Mouse (Mus musculus): ENCODE measurements at regions not wholly inside any gene's neighbourhood (a gene's known extent, or its start where the extent isn't known, plus 50 kb on each side); places are given as distances from the start of the nearest gene placed in this dataset.

DNA sequence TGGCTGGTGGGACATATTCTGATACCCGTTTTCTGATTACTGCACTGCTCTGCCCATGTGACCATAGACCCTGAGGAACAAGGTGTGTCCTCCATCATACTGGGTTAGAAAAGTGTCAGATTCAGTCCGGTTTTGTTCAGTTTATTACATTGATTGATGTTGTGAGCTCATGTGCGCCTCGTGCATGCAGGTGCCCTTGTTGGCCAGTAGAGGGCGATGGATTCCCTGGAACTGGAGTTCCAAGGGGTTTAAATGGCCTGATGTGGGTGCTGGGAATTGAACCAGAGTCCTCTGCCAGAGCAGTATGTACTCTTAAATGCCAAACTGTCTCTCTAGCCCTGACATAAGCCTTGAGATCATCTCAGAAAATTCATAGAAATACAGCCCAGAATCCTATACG is 144.8 kb upstream of the 1600014C23Rik start:
- Histone ChIP-seq H3K27ac (ENCODE audit: insufficient read depth, low read depth, low read length) (no peak overlapping the region), H3K4me1 (ENCODE audit: control insufficient read depth, insufficient read depth, low read length) (peaks cover 11% of the 10 kb centered on the region), H3K4me3 (ENCODE audit: insufficient read depth, low read depth, low read length) (no peak overlapping the region)
- TF ChIP-seq POLR2A (IDR thresholded peaks at IDR 0.05; ENCODE audit: insufficient read depth, low read depth, low read length) (no peak), CTCF (IDR thresholded peaks at IDR 0.05; ENCODE audit: insufficient read depth, low read depth, low read length) (no peak)
- 90% methylated on average over 6 of the region's 6 CpGs for WGBS

GRCm38 (mm10) chr17:45875325-45875724 is 141.7 kb upstream of the 1600014C23Rik start:
- 90% methylated on average over 8 of the region's 8 CpGs for WGBS
- Histone ChIP-seq H3K27ac (ENCODE audit: insufficient read depth, low read depth, low read length) (no peak overlapping the region), H3K4me3 (ENCODE audit: insufficient read depth, low read depth, low read length) (no peak overlapping the region), H3K4me1 (ENCODE audit: control insufficient read depth, insufficient read depth, low read length) (peaks cover 29% of the 10 kb centered on the region)
- TF ChIP-seq CTCF (IDR thresholded peaks at IDR 0.05; ENCODE audit: insufficient read depth, low read depth, low read length) = no peak
- TF ChIP-seq POLR2A (IDR thresholded peaks at IDR 0.05; ENCODE audit: insufficient read depth, low read depth, low read length) = no peak

- H3K4me3 ChIP-seq (ENCODE audit: insufficient read depth, low read depth, low read length) = no peak overlapping the region
- no peak for TF ChIP-seq POLR2A (IDR thresholded peaks at IDR 0.05; ENCODE audit: insufficient read depth, low read depth, low read length)
- no peak for TF ChIP-seq CTCF (IDR thresholded peaks at IDR 0.05; ENCODE audit: insufficient read depth, low read depth, low read length)
- WGBS = 39% methylated on average over 8 of the region's 8 CpGs
- no peak overlapping the region for H3K27ac ChIP-seq (ENCODE audit: insufficient read depth, low read depth, low read length)
- H3K4me1 ChIP-seq (ENCODE audit: control insufficient read depth, insufficient read depth, low read length) = peaks cover 29% of the 10 kb centered on the region
Observed at GRCm38 (mm10) chr17:45873996-45874395, 140.4 kb upstream of the 1600014C23Rik start.

DNA sequence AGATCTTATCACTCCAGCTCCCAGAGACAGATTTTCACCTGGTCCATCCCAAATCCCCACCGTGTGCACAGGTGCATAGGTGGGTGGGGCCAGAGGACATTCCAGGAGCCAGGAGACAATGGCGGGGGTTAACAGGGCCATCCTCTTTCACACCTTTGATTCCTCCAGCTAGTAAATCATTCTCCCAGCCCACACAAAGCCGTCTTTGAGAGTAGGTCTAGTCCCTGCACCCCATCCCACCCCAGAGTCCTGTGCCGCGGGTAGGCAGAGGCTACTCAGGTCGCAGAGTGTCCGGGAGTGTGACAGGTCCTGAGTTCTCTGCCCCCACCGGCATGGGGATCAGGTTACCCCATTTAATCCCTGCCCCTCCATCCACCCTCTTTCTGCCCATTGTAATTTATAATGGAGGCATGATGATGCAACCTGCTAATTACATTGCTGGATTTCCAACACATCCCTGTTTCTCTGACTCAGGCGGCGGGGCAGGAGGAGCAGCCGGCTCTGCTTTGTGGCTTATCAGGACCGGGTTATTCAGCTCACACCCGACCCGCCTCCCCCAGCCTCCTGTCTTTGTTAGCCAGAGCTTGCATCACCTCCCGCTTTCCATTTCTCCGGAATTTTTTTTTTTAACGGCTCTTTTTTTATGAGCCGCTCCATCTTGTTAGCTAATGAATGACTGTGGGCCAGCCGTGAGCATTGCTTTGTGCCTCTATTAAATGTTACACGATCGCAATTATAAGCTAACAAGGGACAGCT is 139.7 kb upstream of the 1600014C23Rik start:
- Histone ChIP-seq H3K4me1 (ENCODE audit: control insufficient read depth, insufficient read depth, low read length) (peaks cover 29% of the 10 kb centered on the region), H3K27ac (ENCODE audit: insufficient read depth, low read depth, low read length) (no peak overlapping the region), H3K4me3 (ENCODE audit: insufficient read depth, low read depth, low read length) (no peak overlapping the region)
- WGBS = 7% methylated on average over 21 of the region's 21 CpGs
- TF ChIP-seq CTCF (IDR thresholded peaks at IDR 0.05; ENCODE audit: insufficient read depth, low read depth, low read length) (no peak), POLR2A (IDR thresholded peaks at IDR 0.05; ENCODE audit: insufficient read depth, low read depth, low read length) (no peak)

- WGBS = 51% methylated on average over 22 of the region's 22 CpGs
- Histone ChIP-seq H3K27ac (ENCODE audit: insufficient read depth, low read depth, low read length) (no peak overlapping the region), H3K4me1 (ENCODE audit: control insufficient read depth, insufficient read depth, low read length) (peaks cover 29% of the 10 kb centered on the region), H3K4me3 (ENCODE audit: insufficient read depth, low read depth, low read length) (no peak overlapping the region)
- no peak for TF ChIP-seq CTCF (IDR thresholded peaks at IDR 0.05; ENCODE audit: insufficient read depth, low read depth, low read length)
- no peak for TF ChIP-seq POLR2A (IDR thresholded peaks at IDR 0.05; ENCODE audit: insufficient read depth, low read depth, low read length)
Observed at GRCm38 (mm10) chr17:45871666-45872653, 138.3 kb upstream of the 1600014C23Rik start.

DNA sequence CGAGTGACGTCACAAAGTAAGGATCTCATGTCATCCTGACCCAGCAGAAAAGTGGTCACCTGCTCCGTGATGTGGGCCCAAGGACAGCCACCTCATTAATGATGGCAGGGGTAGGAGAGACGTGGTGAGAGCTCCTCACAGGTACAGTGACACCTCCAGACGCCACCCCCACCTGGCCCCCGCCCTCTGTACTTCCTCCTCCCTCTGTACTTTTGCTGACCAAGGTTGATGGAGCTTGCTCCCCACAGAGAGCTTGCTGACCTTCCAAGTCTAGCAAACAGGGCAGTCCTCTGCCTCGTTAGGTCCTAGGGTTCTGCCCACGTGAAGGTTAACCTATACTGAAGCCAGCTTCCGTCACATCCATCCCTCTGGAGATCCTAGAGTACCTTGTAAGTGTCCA is 137.4 kb upstream of the 1600014C23Rik start:
- TF ChIP-seq POLR2A (IDR thresholded peaks at IDR 0.05; ENCODE audit: insufficient read depth, low read depth, low read length) (no peak), CTCF (IDR thresholded peaks at IDR 0.05; ENCODE audit: insufficient read depth, low read depth, low read length) (no peak)
- Histone ChIP-seq H3K4me3 (ENCODE audit: insufficient read depth, low read depth, low read length) (no peak overlapping the region), H3K27ac (ENCODE audit: insufficient read depth, low read depth, low read length) (no peak overlapping the region), H3K4me1 (ENCODE audit: control insufficient read depth, insufficient read depth, low read length) (peaks cover 29% of the 10 kb centered on the region)
- WGBS = 91% methylated on average over 9 of the region's 9 CpGs

DNA sequence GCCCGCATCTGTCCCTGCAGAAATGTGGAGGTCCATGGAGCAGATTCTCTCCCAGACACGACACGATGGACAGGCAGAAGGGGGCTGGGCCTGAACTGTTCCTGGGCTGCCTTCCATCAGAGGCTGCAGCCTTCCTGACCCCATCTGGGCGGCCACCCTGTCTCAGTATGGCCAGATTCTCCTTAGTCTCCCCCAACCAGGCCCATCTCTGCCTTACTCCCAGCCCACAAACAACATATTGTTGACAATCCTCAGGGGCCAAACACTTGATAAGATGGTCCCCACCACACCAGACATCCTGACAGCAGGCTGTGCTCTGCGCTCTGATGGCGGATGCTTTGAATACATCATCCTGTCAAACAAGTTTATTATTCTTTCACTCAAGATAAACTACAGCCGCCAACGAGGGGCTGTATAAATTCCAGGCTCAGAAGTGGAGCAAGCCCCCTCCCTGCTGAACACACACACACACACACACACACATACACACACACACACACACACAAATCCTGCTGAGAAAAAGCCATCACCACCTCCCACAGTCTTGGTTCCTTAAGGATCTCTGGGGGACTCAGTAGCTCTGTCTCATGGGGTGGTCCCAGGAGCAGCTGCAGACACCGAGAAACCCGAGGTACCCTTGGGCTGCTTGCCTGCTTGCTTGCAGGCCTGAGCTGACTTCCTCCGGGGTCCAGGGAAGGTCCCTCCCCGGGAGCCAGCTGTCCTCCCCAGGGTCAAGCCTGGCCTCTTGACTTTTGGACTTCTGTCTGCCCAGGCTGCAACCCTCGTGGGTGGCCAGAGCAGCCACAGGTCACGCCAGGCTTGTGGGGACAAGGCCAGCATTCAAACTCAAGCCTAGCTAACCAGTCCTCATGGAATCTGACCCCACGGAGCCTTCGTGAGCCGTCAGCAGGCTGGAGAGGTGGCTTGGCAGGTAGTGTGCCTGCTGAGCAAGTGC is 135.6 kb upstream of the 1600014C23Rik start:
- no peak overlapping the region for H3K27ac ChIP-seq (ENCODE audit: insufficient read depth, low read depth, low read length)
- no peak overlapping the region for H3K4me3 ChIP-seq (ENCODE audit: insufficient read depth, low read depth, low read length)
- peaks cover 24% of the 10 kb centered on the region for H3K4me1 ChIP-seq (ENCODE audit: control insufficient read depth, insufficient read depth, low read length)
- no peak for TF ChIP-seq CTCF (IDR thresholded peaks at IDR 0.05; ENCODE audit: insufficient read depth, low read depth, low read length)
- no peak for TF ChIP-seq POLR2A (IDR thresholded peaks at IDR 0.05; ENCODE audit: insufficient read depth, low read depth, low read length)
- 83% methylated on average over 17 of the region's 17 CpGs for WGBS

- Histone ChIP-seq H3K4me1 (ENCODE audit: control insufficient read depth, insufficient read depth, low read length) (peaks cover 18% of the 10 kb centered on the region), H3K27ac (ENCODE audit: insufficient read depth, low read depth, low read length) (no peak overlapping the region), H3K4me3 (ENCODE audit: insufficient read depth, low read depth, low read length) (no peak overlapping the region)
- WGBS = 100% methylated on average over 4 of the region's 4 CpGs
- TF ChIP-seq CTCF (IDR thresholded peaks at IDR 0.05; ENCODE audit: insufficient read depth, low read depth, low read length) = no peak
- no peak for TF ChIP-seq POLR2A (IDR thresholded peaks at IDR 0.05; ENCODE audit: insufficient read depth, low read depth, low read length)
Observed at GRCm38 (mm10) chr17:45868539-45868938, 134.9 kb upstream of the 1600014C23Rik start.
